Mouse (Mus musculus): ENCODE data around the gene Ncoa7.

The Ncoa7 gene

DNA sequence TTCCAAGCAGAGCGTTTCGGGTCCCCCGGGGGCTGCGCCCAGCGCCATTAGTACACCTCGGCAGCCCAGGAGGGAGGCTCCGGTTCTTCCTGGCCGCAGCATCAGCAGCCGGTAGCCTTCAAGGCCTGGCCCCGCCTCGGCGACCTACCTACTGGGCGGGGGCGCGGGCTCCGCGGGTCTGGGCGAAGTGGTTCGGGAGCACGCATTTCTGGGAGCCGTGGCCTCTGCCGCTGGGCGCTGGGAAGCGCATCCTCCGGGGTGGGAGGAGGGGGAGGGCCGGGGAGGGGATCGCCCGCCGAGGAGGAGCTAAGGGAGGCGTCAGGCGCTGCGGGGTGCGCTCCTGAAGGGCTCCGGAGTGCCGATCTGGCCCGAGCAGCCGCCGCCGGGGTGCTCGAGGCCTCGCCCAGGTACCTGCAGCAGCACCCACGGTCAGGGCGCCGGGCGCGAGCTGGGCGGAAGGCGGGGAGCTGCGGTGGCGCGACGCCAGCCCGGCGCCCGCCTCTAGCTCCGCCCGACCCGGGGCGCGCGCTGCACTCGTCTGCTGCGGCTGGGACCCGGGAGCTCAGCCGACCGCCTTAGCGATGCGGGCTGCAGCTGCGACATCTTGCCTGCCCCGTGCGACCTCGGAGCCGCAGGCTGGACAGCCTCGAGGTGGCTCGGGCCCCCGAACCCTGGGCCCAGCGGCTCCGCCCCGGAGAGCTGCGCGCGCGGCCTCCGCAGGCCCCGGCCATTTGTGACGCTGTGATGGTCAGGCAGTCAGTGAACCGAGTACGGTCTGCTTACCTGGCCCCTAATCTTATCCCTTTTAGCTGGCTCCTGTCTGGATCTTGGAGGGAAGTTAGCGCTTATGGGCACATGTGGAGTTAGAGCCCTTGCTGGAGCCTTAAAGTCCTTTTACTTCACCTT, at the start of gene Ncoa7:
Gene Ncoa7 (minus strand): TSS at position 646 of the 906 bp plus-strand sequence.
- peak; percentile 93 for DNase-seq (ENCODE audit: low read depth, low spot score)

- no peak for DNase-seq (ENCODE audit: low read depth, low spot score)
These were observed 42.1 kb upstream of the Ncoa7 start for GRCm38 (mm10) chr10:30845101-30845825.

- no peak for DNase-seq (ENCODE audit: low read depth, low spot score)
These were observed 41.3 kb upstream of the Ncoa7 start for GRCm38 (mm10) chr10:30844191-30845010.

- DNase-seq (ENCODE audit: low read depth, low spot score) = peak; percentile 43
These were observed 40.5 kb upstream of the Ncoa7 start for GRCm38 (mm10) chr10:30843438-30844190.

DNA sequence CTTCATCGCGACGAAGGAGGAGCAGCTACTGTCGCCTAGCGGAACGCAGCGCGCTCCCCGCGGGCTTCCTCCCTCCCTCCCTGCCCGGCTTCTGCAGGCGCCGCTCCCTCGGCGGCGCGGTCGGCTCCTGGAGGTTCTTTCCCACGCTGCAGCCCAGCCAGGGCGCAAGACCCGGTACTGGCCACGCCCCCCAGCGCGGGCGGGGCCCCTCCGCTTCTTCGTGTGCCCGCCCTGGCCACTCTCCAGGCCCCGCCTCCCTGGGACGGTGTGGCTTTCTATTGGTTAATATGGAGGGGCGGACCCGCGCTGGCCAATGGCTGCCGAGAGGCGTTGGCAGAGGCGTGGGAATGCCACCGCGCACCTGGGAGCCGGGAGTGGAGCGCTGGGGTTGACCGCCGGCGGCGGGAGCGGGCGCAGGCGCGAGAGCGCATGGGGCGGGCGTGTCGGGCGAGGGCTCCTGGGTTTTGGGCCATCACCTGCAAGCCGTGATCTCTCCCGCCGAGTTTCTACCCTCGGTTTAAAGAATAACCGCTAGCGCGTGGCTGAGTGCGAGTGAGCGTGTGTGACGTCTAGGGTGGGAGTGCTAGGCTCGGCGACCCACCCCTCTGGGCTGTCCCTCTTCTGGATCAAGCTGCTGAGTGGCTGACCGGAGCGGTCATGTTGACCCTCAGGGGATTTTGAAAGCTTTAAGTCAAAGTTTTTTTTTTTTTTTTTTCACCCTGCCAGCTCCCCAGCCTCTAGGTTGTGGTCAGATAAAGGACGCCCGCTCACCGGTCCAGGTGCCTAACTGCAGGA, 39.7 kb upstream of the Ncoa7 start, which contains the start of gene Hey2:
Gene Hey2 (minus strand): TSS at position 159 of the 795 bp plus-strand sequence.
- DNase-seq (ENCODE audit: low read depth, low spot score) = peak; percentile 98

GRCm38 (mm10) chr10:30842228-30842627, 39.1 kb upstream of the Ncoa7 start:
- no peak for DNase-seq (ENCODE audit: low read depth, low spot score)

DNA sequence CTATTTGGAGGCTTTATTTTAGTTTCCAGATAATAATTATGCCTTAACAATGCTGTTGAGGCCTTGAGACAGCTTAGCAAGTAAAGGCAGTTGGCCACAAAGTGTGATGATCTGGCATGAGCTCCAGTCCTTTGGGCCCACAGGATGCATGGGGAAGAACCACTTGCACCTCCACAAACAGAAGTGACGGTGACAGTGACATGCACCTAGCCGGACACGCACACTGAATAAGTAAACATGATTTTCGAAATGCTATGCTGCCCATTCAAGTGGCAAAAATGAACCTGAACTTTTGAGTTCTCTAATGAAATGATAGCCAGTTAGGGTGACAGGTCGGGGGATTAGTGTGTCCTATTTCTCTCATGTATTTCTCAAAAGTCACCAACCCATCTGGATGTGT, 37.7 kb upstream of the Ncoa7 start:
- no peak for DNase-seq (ENCODE audit: low read depth, low spot score)

DNA sequence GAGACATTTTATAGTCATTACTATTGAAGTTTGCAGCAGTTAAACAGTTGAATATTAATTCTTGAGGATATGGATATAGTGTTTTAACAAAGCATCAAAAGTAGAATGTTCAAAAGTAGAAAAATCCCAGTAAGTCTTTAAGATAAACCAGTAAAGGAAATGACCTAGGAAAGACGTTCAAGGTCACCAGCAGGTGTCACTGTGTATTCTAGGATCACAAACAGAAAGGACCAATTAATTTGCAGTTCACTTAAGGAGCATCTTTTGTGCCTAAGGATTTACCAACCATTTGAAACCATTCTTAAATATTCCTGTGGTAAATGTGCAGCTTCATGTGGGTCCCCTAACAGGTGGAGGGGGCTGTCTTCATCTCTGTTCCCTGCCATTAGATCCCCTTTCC, 35.1 kb upstream of the Ncoa7 start:
- DNase-seq (ENCODE audit: low read depth, low spot score) = no peak

- DNase-seq (ENCODE audit: low read depth, low spot score) = peak; percentile 71
These were observed 21.9 kb upstream of the Ncoa7 start for GRCm38 (mm10) chr10:30825049-30825448.

- DNase-seq (ENCODE audit: low read depth, low spot score) = peak; percentile 96
These were observed 7.8 kb upstream of the Ncoa7 start for GRCm38 (mm10) chr10:30810967-30811293.

- DNase-seq (ENCODE audit: low read depth, low spot score) = peak; percentile 78
These were observed 7.3 kb upstream of the Ncoa7 start for GRCm38 (mm10) chr10:30810247-30810966.

DNA sequence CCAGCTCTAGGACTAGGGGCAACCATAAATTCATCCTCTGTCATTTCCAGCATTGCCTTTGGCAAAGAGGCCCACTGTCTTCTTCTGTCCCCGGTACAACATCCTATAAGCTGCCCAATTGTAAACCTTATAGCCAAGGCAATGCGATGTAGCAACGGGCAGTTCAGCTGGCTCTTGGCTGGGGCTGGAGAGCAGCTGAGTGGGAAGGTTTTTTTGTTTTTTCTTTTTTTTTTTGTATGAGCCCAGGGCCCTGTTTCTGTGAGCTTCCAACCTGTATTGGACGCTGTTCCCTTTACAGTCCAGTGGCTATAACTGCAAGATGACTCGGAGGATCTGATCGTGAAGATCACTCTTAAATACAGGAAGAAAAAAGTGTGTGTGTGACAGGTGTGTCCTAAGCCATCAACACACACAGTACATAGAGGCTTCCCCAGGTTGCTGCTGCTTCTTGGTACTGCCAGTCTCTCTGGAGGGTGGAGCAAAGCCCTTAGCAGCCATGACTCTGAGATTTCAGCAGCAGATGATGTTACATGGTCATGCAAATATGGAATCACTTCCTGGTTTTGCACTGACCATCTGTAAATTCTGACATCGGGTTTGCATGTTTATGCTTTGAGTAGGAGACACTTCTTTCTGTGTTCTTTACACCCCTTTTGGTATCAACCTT, 594 bp upstream of the Ncoa7 start:
- peak; percentile 76 for DNase-seq (ENCODE audit: low read depth, low spot score)

- DNase-seq (ENCODE audit: low read depth, low spot score) = peak; percentile 89
These were observed 1.1 kb downstream of the Ncoa7 start for GRCm38 (mm10) chr10:30802033-30802432.

- DNase-seq (ENCODE audit: low read depth, low spot score) = no peak
These were observed 3.2 kb downstream of the Ncoa7 start for GRCm38 (mm10) chr10:30799713-30800450.

DNA sequence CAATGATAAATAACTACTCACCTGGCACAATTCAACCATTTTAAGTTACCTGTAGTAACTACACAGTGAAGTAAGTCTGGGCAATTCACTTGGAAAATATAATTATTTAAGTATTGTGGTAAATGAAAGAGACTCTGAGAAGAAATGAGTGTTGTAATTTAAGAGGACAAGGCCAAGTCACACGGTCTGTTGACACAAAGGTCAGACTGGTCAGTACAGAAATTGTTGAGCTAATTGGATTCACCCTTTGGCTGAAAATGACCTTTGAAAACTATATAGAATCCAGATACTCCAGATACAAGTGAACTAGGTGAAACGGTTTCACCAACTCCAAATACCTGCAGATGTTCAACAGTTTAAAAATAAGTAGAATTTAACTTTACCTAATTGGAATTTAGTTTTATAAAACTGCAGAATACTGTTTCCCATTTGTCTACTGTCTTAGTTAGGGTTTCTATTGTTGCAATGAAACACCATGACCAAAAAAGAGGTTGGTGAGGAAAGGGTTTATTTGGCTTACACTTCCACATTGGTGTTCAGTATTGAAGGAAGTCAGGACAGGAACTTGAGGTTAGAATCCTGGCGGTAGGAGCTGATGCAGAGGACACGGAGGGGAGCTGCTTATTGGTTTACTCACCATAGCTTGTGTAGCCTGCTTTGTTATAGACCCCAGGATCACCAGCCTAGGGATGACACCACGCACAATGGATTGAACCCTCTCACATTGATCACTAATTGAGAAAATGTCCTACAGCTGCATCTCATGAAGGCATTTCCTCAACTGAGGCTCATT, 6.5 kb downstream of the Ncoa7 start:
- DNase-seq (ENCODE audit: low read depth, low spot score) = no peak

DNA sequence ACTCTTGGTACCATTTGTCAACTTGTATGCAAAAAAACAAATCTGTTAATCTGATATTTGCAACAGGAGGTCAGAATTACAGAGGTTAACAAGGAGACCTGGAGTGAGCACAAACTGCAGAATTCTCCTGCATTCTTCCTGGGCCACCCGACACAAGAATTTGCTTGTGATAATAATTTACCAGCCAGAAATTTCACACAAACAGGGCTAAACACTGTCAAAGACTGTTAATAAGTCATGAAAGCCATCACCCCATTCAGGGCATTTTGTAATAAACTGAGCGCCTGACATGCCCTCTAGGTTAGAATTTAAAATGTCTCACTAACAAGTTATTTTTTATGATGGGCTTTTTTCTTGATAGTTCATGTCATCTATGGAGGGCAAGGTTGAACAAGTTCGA, 12.1 kb downstream of the Ncoa7 start:
- no peak for DNase-seq (ENCODE audit: low read depth, low spot score)

DNA sequence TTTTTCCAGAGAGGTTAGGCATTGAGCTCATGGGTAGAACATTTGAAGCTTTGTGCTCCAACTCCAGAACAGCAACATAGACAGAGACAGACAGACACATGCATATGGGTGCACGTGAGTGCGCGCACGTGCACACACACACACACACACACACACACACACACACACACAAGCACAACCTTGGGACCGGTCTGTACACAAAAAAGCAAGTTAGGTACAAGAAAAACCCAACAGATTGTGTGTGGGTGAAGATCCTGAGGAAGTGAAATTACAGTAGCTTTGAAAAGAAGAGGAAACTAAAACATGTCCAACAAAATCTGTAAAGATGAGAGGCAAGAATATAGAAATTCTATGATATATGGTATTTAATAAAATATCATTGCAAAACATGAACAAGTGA, 13.6 kb downstream of the Ncoa7 start:
- DNase-seq (ENCODE audit: low read depth, low spot score) = peak; percentile 57

GRCm38 (mm10) chr10:30788340-30788721, 14.8 kb downstream of the Ncoa7 start:
- DNase-seq (ENCODE audit: low read depth, low spot score) = no peak
